Mouse (Mus musculus) MEL (cell line): ENCODE measurements around the gene Tor4a. TPM values are rescaled to one million over a fixed set of nuclear protein-coding genes. Genes with fewer than 3 reads are reported as not detected.

Experiments used
- DNase-seq: peaks from one replicate; pipeline ENCODE4 v3.0.0; 2011; ENCODE audit warnings: low read depth, low spot score
- H3K27ac ChIP-seq: 2 replicates; pipeline ENCODE4 v1.5.1; 2012; ENCODE audit warnings: low read depth, mild to moderate bottlenecking, control low read depth, low read length, moderate library complexity; ENCODE audit not compliant: control insufficient read depth
- H3K27me3 ChIP-seq, 2 experiments: fragments of 150-350 bp in 1 of 2; sonication (generic) in 1 of 2; 2 replicates each; pipeline ENCODE4 v1.6.1; 2012; ENCODE audit warnings: low read length in 2 of 2, mild to moderate bottlenecking in 2 of 2, improper control_type of control experiment in 1 of 2, moderate library complexity in 1 of 2; ENCODE audit not compliant: insufficient read depth in 2 of 2, control insufficient read depth in 1 of 2
- H3K36me3 ChIP-seq, 2 experiments: 2 replicates each; pipeline ENCODE4 v1.6.1; 2012 to 2014; ENCODE audit warnings: low read length in 2 of 2, improper control_type of control experiment in 1 of 2, inconsistent platforms in 1 of 2, mild to moderate bottlenecking in 1 of 2; ENCODE audit not compliant: insufficient read depth in 2 of 2, control insufficient read depth in 1 of 2
- H3K4me1 ChIP-seq, 2 experiments: fragments of 150-350 bp in 1 of 2; sonication (generic) in 1 of 2; 2 replicates each; pipeline ENCODE4 v1.6.1; 2012; ENCODE audit warnings: low read length in 2 of 2, improper control_type of control experiment in 1 of 2, mild to moderate bottlenecking in 1 of 2; ENCODE audit not compliant: insufficient read depth in 2 of 2, control insufficient read depth in 1 of 2
- H3K4me3 ChIP-seq, 2 experiments: fragments of 150-350 bp in 1 of 2; sonication (generic) in 1 of 2; 2 replicates each; pipeline ENCODE4 v1.5.1; 2012; ENCODE audit warnings: low read depth in 2 of 2, low read length in 2 of 2, mild to moderate bottlenecking in 2 of 2, moderate library complexity in 2 of 2, control low read depth in 1 of 2, improper control_type of control experiment in 1 of 2; ENCODE audit not compliant: control insufficient read depth in 1 of 2, insufficient read depth in 1 of 2
- H3K79me2 ChIP-seq: 2 replicates; pipeline ENCODE4 v1.6.1; 2012; ENCODE audit warnings: mild to moderate bottlenecking, low read length, moderate library complexity; ENCODE audit not compliant: control insufficient read depth, poor library complexity, insufficient read depth
- H3K9ac ChIP-seq: 2 replicates; pipeline ENCODE4 v1.6.1; 2012; ENCODE audit warnings: low read depth, mild to moderate bottlenecking, control low read depth, low read length, moderate library complexity; ENCODE audit not compliant: control insufficient read depth, poor library complexity, severe bottlenecking
- H3K9me3 ChIP-seq: fragments of 150-350 bp; sonication (generic); replicated peaks from 2 replicates; pipeline ENCODE4 v1.6.1; 2012; ENCODE audit warnings: mild to moderate bottlenecking, low read length, improper control_type of control experiment, moderate library complexity; ENCODE audit not compliant: insufficient read depth
- BHLHE40 ChIP-seq: IDR thresholded peaks from 2 replicates; pipeline ENCODE4 v1.6.1; 2012; ENCODE audit warnings: low read depth, mild to moderate bottlenecking, inconsistent platforms, low read length, improper control_type of control experiment, borderline replicate concordance
- CHD1 ChIP-seq: IDR thresholded peaks from 2 replicates; pipeline ENCODE4 v1.6.1; 2012; ENCODE audit warnings: low read depth, mild to moderate bottlenecking, inconsistent platforms, low read length, improper control_type of control experiment
- CHD2 ChIP-seq: IDR thresholded peaks from 2 replicates; pipeline ENCODE4 v1.6.1; 2011; ENCODE audit warnings: low read length, improper control_type of control experiment
- CTCF ChIP-seq, 3 experiments: IDR thresholded peaks in 2 of 3; conservative IDR thresholded peaks in 1 of 3; 2 replicates each; pipeline ENCODE4 v1.5.1; 2011 to 2012; ENCODE audit warnings: low read length in 3 of 3, low read depth in 2 of 3, mild to moderate bottlenecking in 2 of 3, improper control_type of control experiment in 1 of 3, inconsistent platforms in 1 of 3, mixed read lengths in 1 of 3, moderate library complexity in 1 of 3; ENCODE audit not compliant: control insufficient read depth in 1 of 3, insufficient read depth in 1 of 3, poor library complexity in 1 of 3, severe bottlenecking in 1 of 3
- E2F4 ChIP-seq: IDR thresholded peaks from 2 replicates; pipeline ENCODE4 v1.6.1; 2011; ENCODE audit warnings: low read depth, low read length, improper control_type of control experiment, borderline replicate concordance
- ELF1 ChIP-seq: IDR thresholded peaks from 2 replicates; pipeline ENCODE4 v1.6.1; 2014; ENCODE audit warnings: low read depth, mild to moderate bottlenecking, inconsistent platforms, low read length, improper control_type of control experiment, moderate library complexity
- EP300 ChIP-seq, 2 experiments: IDR thresholded peaks; 2 replicates each; pipeline ENCODE4 v1.6.1; 2011; ENCODE audit warnings: improper control_type of control experiment in 2 of 2, low read length in 2 of 2, low read depth in 1 of 2, mild to moderate bottlenecking in 1 of 2
- ETS1 ChIP-seq: IDR thresholded peaks from 2 replicates; pipeline ENCODE4 v1.6.1; 2012; ENCODE audit warnings: low read depth, mild to moderate bottlenecking, inconsistent platforms, low read length, improper control_type of control experiment, moderate library complexity
- GABPA ChIP-seq: IDR thresholded peaks from 2 replicates; pipeline ENCODE4 v1.6.1; 2012; ENCODE audit warnings: low read depth, mild to moderate bottlenecking, inconsistent platforms, low read length, improper control_type of control experiment, moderate library complexity
- GATA1 ChIP-seq: IDR thresholded peaks from 2 replicates; pipeline ENCODE4 v1.6.1; 2011; ENCODE audit warnings: low read depth, low read length, improper control_type of control experiment
- HCFC1 ChIP-seq: IDR thresholded peaks from 2 replicates; pipeline ENCODE4 v1.6.1; 2012; ENCODE audit warnings: low read depth, mild to moderate bottlenecking, inconsistent platforms, low read length, improper control_type of control experiment, moderate library complexity
- JUND ChIP-seq: IDR thresholded peaks from 2 replicates; pipeline ENCODE4 v1.6.1; 2011; ENCODE audit warnings: low read depth, mild to moderate bottlenecking, improper control_type of control experiment, low read length
- KAT2A ChIP-seq: conservative IDR thresholded peaks from 2 replicates; pipeline ENCODE4 v1.6.1; 2012; ENCODE audit warnings: low read depth, low read length, improper control_type of control experiment, inconsistent platforms
- MAFK ChIP-seq: IDR thresholded peaks from 2 replicates; pipeline ENCODE4 v1.6.1; 2011; ENCODE audit warnings: low read depth, mild to moderate bottlenecking, low read length, improper control_type of control experiment, borderline replicate concordance
- MAX ChIP-seq: IDR thresholded peaks from 2 replicates; pipeline ENCODE4 v1.6.1; 2011; ENCODE audit warnings: low read length, improper control_type of control experiment
- MEF2A ChIP-seq: IDR thresholded peaks from 2 replicates; pipeline ENCODE4 v1.6.1; 2014; ENCODE audit warnings: low read depth, mild to moderate bottlenecking, inconsistent platforms, low read length, improper control_type of control experiment; ENCODE audit not compliant: poor library complexity, insufficient replicate concordance, severe bottlenecking; ENCODE audit errors: extremely low read depth
- MXI1 ChIP-seq: IDR thresholded peaks from 2 replicates; pipeline ENCODE4 v1.6.1; 2011; ENCODE audit warnings: mild to moderate bottlenecking, low read depth, low read length, improper control_type of control experiment
- MYB ChIP-seq: IDR thresholded peaks from 2 replicates; pipeline ENCODE4 v1.6.1; 2011; ENCODE audit warnings: mild to moderate bottlenecking, low read depth, low read length, improper control_type of control experiment
- MYC ChIP-seq: IDR thresholded peaks from 2 replicates; pipeline ENCODE4 v1.6.1; 2011; ENCODE audit warnings: low read depth, mild to moderate bottlenecking, low read length, improper control_type of control experiment, moderate library complexity
- NELFE ChIP-seq: IDR thresholded peaks from 2 replicates; pipeline ENCODE4 v1.6.1; 2011; ENCODE audit warnings: low read depth, low read length, improper control_type of control experiment
- NRF1 ChIP-seq: IDR thresholded peaks from 2 replicates; pipeline ENCODE4 v1.6.1; 2014; ENCODE audit warnings: low read depth, mild to moderate bottlenecking, inconsistent platforms, low read length, improper control_type of control experiment, moderate library complexity; ENCODE audit not compliant: poor library complexity, insufficient read depth, severe bottlenecking
- POLR2A ChIP-seq, 2 experiments: IDR thresholded peaks; 2 replicates each; pipeline ENCODE4 v1.6.1; 2011 to 2012; ENCODE audit warnings: low read length in 2 of 2, mild to moderate bottlenecking in 2 of 2, control low read depth in 1 of 2, improper control_type of control experiment in 1 of 2, low read depth in 1 of 2, moderate library complexity in 1 of 2; ENCODE audit not compliant: control insufficient read depth in 1 of 2, insufficient read depth in 1 of 2, poor library complexity in 1 of 2
- POLR2AphosphoS2 ChIP-seq: IDR thresholded peaks from 2 replicates; pipeline ENCODE4 v1.6.1; 2011; ENCODE audit warnings: low read length, improper control_type of control experiment
- POLR2AphosphoS5 ChIP-seq: IDR thresholded peaks from 2 replicates; pipeline ENCODE4 v1.6.1; 2012; ENCODE audit warnings: low read depth, borderline replicate concordance, mild to moderate bottlenecking, inconsistent platforms, low read length, moderate library complexity, mixed read lengths
- RAD21 ChIP-seq: IDR thresholded peaks from 2 replicates; pipeline ENCODE4 v1.6.1; 2011; ENCODE audit warnings: mild to moderate bottlenecking, low read depth, low read length, improper control_type of control experiment
- SIN3A ChIP-seq: IDR thresholded peaks from 2 replicates; pipeline ENCODE4 v1.6.1; 2012; ENCODE audit warnings: low read length, improper control_type of control experiment, inconsistent platforms
- SMC3 ChIP-seq: IDR thresholded peaks from 2 replicates; pipeline ENCODE4 v1.6.1; 2011; ENCODE audit warnings: low read depth, low read length, improper control_type of control experiment
- TAL1 ChIP-seq: IDR thresholded peaks from 2 replicates; pipeline ENCODE4 v1.6.1; 2012; ENCODE audit warnings: mild to moderate bottlenecking, inconsistent platforms, low read length, moderate library complexity, mixed read lengths
- TBP ChIP-seq: IDR thresholded peaks from 2 replicates; pipeline ENCODE4 v1.8.0; 2011; ENCODE audit warnings: low read depth, low read length, improper control_type of control experiment
- TCF12 ChIP-seq: IDR thresholded peaks from 2 replicates; pipeline ENCODE4 v1.6.1; 2014; ENCODE audit warnings: low read depth, mild to moderate bottlenecking, inconsistent platforms, low read length, improper control_type of control experiment, moderate library complexity
- UBTF ChIP-seq: IDR thresholded peaks from 2 replicates; pipeline ENCODE4 v1.6.1; 2012; ENCODE audit warnings: low read depth, mild to moderate bottlenecking, inconsistent platforms, low read length, improper control_type of control experiment, moderate library complexity, borderline replicate concordance; ENCODE audit not compliant: insufficient read depth
- USF1 ChIP-seq: IDR thresholded peaks from 2 replicates; pipeline ENCODE4 v1.6.1; 2014; ENCODE audit warnings: low read depth, mild to moderate bottlenecking, inconsistent platforms, low read length, improper control_type of control experiment, moderate library complexity
- USF2 ChIP-seq, 2 experiments: IDR thresholded peaks; 2 replicates each; pipeline ENCODE4 v1.6.1; 2011 to 2012; ENCODE audit warnings: improper control_type of control experiment in 2 of 2, low read length in 2 of 2, borderline replicate concordance in 1 of 2, inconsistent platforms in 1 of 2, low read depth in 1 of 2, mild to moderate bottlenecking in 1 of 2; ENCODE audit not compliant: insufficient read depth in 1 of 2
- ZC3H11A ChIP-seq: IDR thresholded peaks from 2 replicates; pipeline ENCODE4 v1.6.1; 2012; ENCODE audit warnings: low read depth, mild to moderate bottlenecking, inconsistent platforms, low read length, improper control_type of control experiment
- ZMIZ1 ChIP-seq: IDR thresholded peaks from 2 replicates; pipeline ENCODE4 v1.6.1; 2012; ENCODE audit warnings: low read depth, mild to moderate bottlenecking, inconsistent platforms, low read length, improper control_type of control experiment, moderate library complexity
- ZNF384 ChIP-seq: IDR thresholded peaks from 2 replicates; pipeline ENCODE4 v1.6.1; 2012; ENCODE audit warnings: low read depth, mild to moderate bottlenecking, inconsistent platforms, low read length, improper control_type of control experiment
- polyA plus RNA-seq, 2 experiments: library from polyadenylated mRNA; stranded (reverse) in 1 of 2; unstranded in 1 of 2; fragments of >175 nt in 1 of 2; fragments of >200 nt in 1 of 2; gene quantifications; 2 replicates each; pipeline versions ENCODE4 v1.2.1 to v1.2.4; 2012; ENCODE audit warnings: low replicate concordance in 2 of 2, low read depth in 1 of 2; ENCODE audit not compliant: insufficient read length in 2 of 2, insufficient read depth in 1 of 2, missing spikeins in 1 of 2
- total RNA-seq: library from RNA; depleted of rRNA; stranded (reverse); fragments of 300-350 nt; gene quantifications from 2 replicates; pipeline ENCODE4 v1.2.3, GENCODE M21; 2012

Gene Tor4a
- total and polyA plus RNA-seq, 3 experiments: 9.1 to 13.7 TPM; not detected in 1

DNA sequence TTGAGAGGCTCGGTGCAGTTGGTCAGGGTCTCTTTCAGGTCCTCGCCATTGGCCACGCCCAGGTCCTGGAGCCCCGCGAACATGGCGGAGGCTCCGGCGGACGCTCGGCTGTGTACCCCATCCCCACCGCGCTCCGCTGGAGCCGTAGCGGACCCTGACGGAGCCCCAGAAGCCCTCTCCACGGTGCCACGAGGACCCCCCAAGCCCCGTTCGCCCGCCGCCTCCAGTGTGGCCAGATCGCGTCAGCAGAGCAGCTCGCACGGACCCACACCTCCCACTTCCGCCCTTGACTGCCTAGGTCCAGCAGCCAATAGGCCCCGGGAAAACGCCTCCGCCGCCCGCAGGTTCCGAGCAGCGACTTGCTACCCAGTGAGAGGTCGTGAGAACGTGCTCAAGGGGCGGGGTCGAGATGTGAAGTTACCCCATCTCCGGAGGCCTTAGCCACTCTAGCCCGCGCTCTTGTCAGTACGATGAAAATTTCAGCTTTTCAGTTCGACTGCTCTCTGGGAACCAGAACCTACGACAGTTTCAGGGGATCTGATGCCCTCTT, 14.5 kb upstream of the Tor4a start, which contains the start of gene Nelfb:
TSS of gene Nelfb (minus strand) at position 369 of the 550 bp plus-strand sequence.
- Histone ChIP-seq H3K36me3 (peaks cover 2 to 11% of the 10 kb centered on the region in 2 experiments; a peak in 3 of 4 replicates), H3K27ac (peak within 1 kb of the TSS; percentile 76), H3K27me3 (no peaks in the 10 kb centered on the region), H3K4me1 (peaks cover 6 to 17% of the 10 kb centered on the region in 2 experiments), H3K9me3 (no peaks in the 10 kb centered on the region), H3K4me3 (peak within 1 kb of the TSS; percentile 69 to 97), H3K9ac (peak within 1 kb of the TSS; percentile 93), H3K79me2 (peaks cover 21% of the 10 kb centered on the region)
- DNase-seq: peak; percentile 98
- TF ChIP-seq UBTF (no peak), MYC (peak; percentile 58), ELF1 (peak; percentile 91), CHD1 (no peak), SIN3A (peak; percentile 86), MYB (no peak), GATA1 (no peak), CTCF (IDR thresholded peaks at IDR 0.05 in 2 of 3, conservative IDR thresholded peaks at IDR 0.05 in 1 of 3; ENCODE audit: control insufficient read depth in 1 of 3, insufficient read depth in 1 of 3, low read depth in 2 of 3, low read length in 3 of 3, poor library complexity in 1 of 3, severe bottlenecking in 1 of 3) (0 out of 6 replicates have a peak, but pooled peaks of 1 of the 3 experiments have one; percentile 1), MAX (peak; percentile 76; the same call in 1 of the 2 replicates), MEF2A (no peak), ZMIZ1 (peak; percentile 85), POLR2A (IDR thresholded peaks at IDR 0.05; ENCODE audit: control insufficient read depth in 1 of 2, insufficient read depth in 1 of 2, low read depth in 1 of 2, low read length in 2 of 2, poor library complexity in 1 of 2) (peak; percentile 83 to 96), BHLHE40 (peak; percentile 67), TBP (peak; percentile 72), MAFK (no peak), POLR2AphosphoS5 (no peak), MXI1 (peak; percentile 90; the same call in 1 of the 2 replicates), E2F4 (peak; percentile 65; the same call in 1 of the 2 replicates), USF2 (IDR thresholded peaks at IDR 0.05; ENCODE audit: borderline replicate concordance in 1 of 2, insufficient read depth in 1 of 2, low read depth in 1 of 2, low read length in 2 of 2) (no peak), RAD21 (no peak), TAL1 (no peak), ZC3H11A (no peak), KAT2A (peak; percentile 68; the same call in 1 of the 2 replicates), USF1 (no peak), HCFC1 (peak; percentile 94), CHD2 (no peak), SMC3 (peak; percentile 13; the same call in 1 of the 2 replicates), POLR2AphosphoS2 (peak; percentile 56; the same call in 1 of the 2 replicates), TCF12 (peak; percentile 72), EP300 (IDR thresholded peaks at IDR 0.05; ENCODE audit: low read depth in 1 of 2, low read length in 2 of 2) (no peak), ETS1 (no peak), ZNF384 (no peak), NRF1 (peak; percentile 38; the same call in 1 of the 2 replicates), GABPA (peak; percentile 58; the same call in 1 of the 2 replicates), NELFE (peak; percentile 84), JUND (no peak)
